Mouse (Mus musculus) stomach, postnatal 0 days (tissue): ENCODE measurements around the gene Rpl26. TPM values are rescaled to one million over a fixed set of nuclear protein-coding genes. Genes with fewer than 3 reads are reported as not detected.

Source experiments
- ATAC-seq: fragments of 200-750 bp; cut with Nextera tagmentation; 2 replicates; pipeline ENCODE4 v1.8.0; 2017; ENCODE audit not compliant: low FRiP score, low TSS enrichment
- DNase-seq: peaks from one replicate; pipeline ENCODE4 v3.0.0-alpha.2; 2016; ENCODE audit warnings: low spot score
- H3K27ac ChIP-seq: fragments of 300-500 bp; sonication (generic); replicated peaks from 2 replicates; pipeline ENCODE4 v1.5.1; 2014; ENCODE audit warnings: mild to moderate bottlenecking, control low read depth
- H3K27me3 ChIP-seq: fragments of 300-500 bp; sonication (generic); 2 replicates; pipeline ENCODE4 v1.6.1; 2014; ENCODE audit warnings: low read length; ENCODE audit not compliant: control insufficient read depth, insufficient read depth
- H3K36me3 ChIP-seq: fragments of 300-500 bp; sonication (generic); 2 replicates; pipeline ENCODE4 v1.6.1; 2014; ENCODE audit warnings: low read length, mixed read lengths; ENCODE audit not compliant: control insufficient read depth, insufficient read depth
- H3K4me1 ChIP-seq: fragments of 300-500 bp; sonication (generic); replicated peaks from 2 replicates; pipeline ENCODE4 v1.6.1; 2014; ENCODE audit warnings: antibody characterized with exemption; ENCODE audit not compliant: control insufficient read depth, insufficient read depth
- H3K4me2 ChIP-seq: fragments of 300-500 bp; sonication (generic); replicated peaks from 2 replicates; pipeline ENCODE4 v1.6.1; 2014; ENCODE audit warnings: low read depth, mild to moderate bottlenecking, control low read depth, moderate library complexity
- H3K4me3 ChIP-seq: fragments of 300-500 bp; sonication (generic); 2 replicates; pipeline ENCODE4 v1.5.1; 2014; ENCODE audit warnings: low read depth, low read length, control low read depth
- H3K9ac ChIP-seq: fragments of 300-500 bp; sonication (generic); 2 replicates; pipeline ENCODE4 v1.6.1; 2014; ENCODE audit warnings: mild to moderate bottlenecking, low read length, control low read depth, mixed read lengths
- H3K9me3 ChIP-seq: fragments of 300-500 bp; sonication (generic); 2 replicates; pipeline ENCODE4 v1.6.1; 2016; ENCODE audit warnings: low read length; ENCODE audit not compliant: control insufficient read depth
- CTCF ChIP-seq: IDR thresholded peaks from 2 replicates; pipeline ENCODE4 v1.5.1; 2016; ENCODE audit warnings: antibody characterized with exemption, low read depth, mild to moderate bottlenecking, moderate library complexity
- EP300 ChIP-seq: optimal IDR thresholded peaks from 2 replicates; pipeline ENCODE3; 2016; ENCODE audit warnings: antibody characterized with exemption
- WGBS: fragments of 180-500 bp; shearing (Covaris S2); extraction: QIAGEN DNeasy Blood & Tissue Kit; methylation state at CpG from one replicate; pipeline ENCODE4 v1.1.7; 2014; 5-methylcytosine and 5-hydroxymethylcytosine counted together
- polyA plus RNA-seq: library from polyadenylated mRNA; unstranded; fragments of >200 nt; fragmentation: Nextera tagmentation; extraction: Ambion mirVana; gene quantifications from 2 replicates; pipeline ENCODE4 v1.2.1, GENCODE M21; 2015

The Rpl26 gene
- polyA plus RNA-seq, 1 experiment from 2014 or later, result 899 TPM

DNA sequence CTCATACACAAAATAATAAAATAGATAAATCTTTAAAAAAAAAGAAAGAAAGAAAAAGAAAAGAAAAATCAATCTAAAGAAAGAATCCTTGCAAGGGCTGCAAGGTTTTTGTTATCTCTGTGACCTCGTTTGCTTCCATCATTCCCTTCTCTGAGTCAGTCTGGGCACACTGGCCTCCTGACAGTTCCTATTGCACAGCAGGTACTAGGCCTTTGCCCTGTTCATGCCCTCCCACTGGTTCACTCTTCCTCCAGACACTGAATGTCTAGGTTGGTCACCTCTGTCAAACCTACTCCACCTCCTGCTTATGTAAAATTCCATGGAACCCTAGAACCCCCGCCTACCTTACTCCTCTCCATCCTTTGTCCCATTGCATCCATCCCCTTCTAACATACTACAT, 43.9 kb downstream of the Rpl26 start:
- TF ChIP-seq EP300 (no peak), CTCF (no peak)
- DNase-seq (no peak), ATAC-seq (no peak)
- Histone ChIP-seq H3K36me3 (no peaks in the 10 kb centered on the region), H3K4me1 (no peaks in the 10 kb centered on the region), H3K4me2 (no peak overlapping the region), H3K9ac (no peak overlapping the region), H3K9me3 (no peaks in the 10 kb centered on the region), H3K4me3 (no peak overlapping the region), H3K27ac (no peak overlapping the region), H3K27me3 (no peaks in the 10 kb centered on the region)
- 79% methylated on average over 2 of the region's 2 CpGs for WGBS

DNA sequence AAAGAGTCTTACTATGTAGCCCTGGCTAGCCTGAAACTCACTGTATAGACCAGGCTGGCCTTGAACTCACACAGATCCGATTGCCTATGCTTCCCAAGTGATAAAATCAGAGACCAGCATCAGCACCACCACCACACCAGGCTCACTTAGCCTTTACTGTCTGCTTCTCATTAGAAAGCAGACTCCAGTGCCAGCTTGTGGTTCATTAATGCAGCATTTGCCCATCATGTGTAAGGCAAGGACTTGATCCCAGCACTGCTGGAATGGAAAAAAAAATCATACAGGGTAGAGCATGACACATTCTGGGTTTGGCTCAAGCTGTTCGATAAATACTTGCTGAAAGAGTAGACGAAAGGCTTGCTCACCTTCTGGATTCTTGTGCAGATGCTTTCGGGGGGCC, 44.6 kb downstream of the Rpl26 start:
- Histone ChIP-seq H3K9me3 (no peaks in the 10 kb centered on the region), H3K36me3 (no peaks in the 10 kb centered on the region), H3K4me3 (no peak overlapping the region), H3K4me1 (no peaks in the 10 kb centered on the region), H3K4me2 (no peak overlapping the region), H3K27ac (no peak overlapping the region), H3K27me3 (no peaks in the 10 kb centered on the region), H3K9ac (no peak overlapping the region)
- ATAC-seq (no peak), DNase-seq (no peak)
- 88% methylated on average over 4 of the region's 4 CpGs for WGBS
- no peak for TF ChIP-seq CTCF
- TF ChIP-seq EP300, result no peak

DNA sequence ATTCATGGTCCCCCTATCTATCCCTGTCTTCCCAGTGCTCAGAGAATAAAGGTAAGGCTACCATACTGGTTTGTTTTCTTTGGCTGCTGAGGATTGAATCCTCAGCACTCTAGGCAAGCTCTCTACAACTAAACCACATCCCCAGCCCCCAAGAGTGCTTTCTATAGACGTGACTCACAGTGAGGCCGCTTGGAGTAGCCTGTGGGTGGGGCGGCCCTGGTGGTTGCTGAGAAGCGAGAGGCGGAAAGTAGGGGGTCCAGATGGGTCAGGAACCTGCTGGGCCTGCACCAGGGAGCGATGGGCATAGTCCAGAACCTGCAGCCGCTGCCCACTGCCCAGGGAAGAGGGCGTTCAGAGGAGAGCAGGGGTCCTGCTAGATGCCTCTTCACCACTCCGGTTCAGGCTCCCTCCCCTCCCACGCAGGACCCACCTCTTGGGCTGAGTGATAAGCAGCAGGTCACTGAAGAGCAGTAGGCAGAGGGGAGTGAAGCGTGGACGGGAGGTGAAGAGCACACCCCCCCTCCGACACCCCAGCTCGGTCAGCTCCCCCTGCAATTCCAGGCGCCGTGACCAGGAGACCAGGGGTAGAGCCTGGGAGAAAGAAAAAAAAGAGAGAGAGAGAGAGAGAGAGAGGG, 45.5 kb downstream of the Rpl26 start:
- Histone ChIP-seq H3K27ac (no peak overlapping the region), H3K4me2 (peak overlapping the region; percentile 34), H3K9me3 (no peaks in the 10 kb centered on the region), H3K4me3 (no peak overlapping the region; the same call in 1 of the 2 replicates), H3K36me3 (no peaks in the 10 kb centered on the region), H3K27me3 (no peaks in the 10 kb centered on the region), H3K9ac (no peak overlapping the region), H3K4me1 (no peaks in the 10 kb centered on the region)
- TF ChIP-seq EP300 (no peak), CTCF (no peak)
- DNase-seq (peak; percentile 35), ATAC-seq (peak; percentile 45; the same call in 1 of the 2 replicates)
- 9% methylated on average over 15 of the region's 16 CpGs for WGBS

DNA sequence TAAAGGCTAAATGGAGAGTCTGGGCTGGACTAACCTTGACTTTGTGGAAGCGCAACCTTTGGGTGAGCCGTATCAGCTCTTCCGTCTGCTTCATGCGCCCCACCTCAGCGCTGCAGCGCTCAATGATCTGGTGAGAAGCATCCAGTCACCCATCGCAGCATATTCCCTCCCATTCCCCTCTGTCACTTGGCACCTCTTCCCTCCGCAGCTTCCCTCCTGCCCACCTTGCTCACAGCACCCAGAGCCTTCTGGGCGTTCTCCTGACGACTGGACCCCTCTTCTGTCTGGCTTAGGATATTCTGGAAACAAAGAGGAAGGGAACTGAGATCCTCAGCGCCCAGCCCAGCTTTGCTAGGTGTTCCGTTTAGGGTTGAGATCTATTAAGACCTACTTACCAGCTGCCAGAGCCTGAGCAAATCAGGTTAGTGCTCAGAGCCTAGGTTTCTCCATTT, 46.2 kb downstream of the Rpl26 start:
- no peak for DNase-seq
- no peak overlapping the region for H3K27ac ChIP-seq
- no peaks in the 10 kb centered on the region for H3K4me1 ChIP-seq
- TF ChIP-seq EP300, result no peak
- no peak for TF ChIP-seq CTCF
- no peaks in the 10 kb centered on the region for H3K27me3 ChIP-seq
- no peak overlapping the region for H3K4me2 ChIP-seq
- no peak overlapping the region for H3K9ac ChIP-seq
- WGBS, result 10% methylated on average over 12 of the region's 12 CpGs
- no peak overlapping the region for H3K4me3 ChIP-seq
- no peak for ATAC-seq
- H3K9me3 ChIP-seq, result no peaks in the 10 kb centered on the region
- no peaks in the 10 kb centered on the region for H3K36me3 ChIP-seq

DNA sequence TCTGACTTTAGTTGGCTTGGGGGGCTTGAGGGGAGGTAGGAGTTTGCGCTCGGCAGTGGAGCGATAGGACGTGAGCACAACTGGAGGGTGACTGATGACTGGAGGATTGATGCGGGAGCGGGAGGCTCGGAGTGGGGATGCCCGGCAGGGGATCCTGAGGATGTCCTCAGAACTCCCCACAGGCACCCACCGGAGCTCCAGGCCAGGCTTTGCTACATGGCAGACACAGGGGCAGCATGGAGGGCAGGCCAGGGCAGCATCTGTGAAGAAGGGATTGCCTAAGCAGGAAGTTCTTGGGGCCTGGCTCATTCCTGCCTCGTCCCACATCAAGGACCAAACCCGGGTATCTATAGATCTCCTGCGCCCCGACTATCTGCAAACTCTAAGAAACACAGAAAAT, 52.5 kb downstream of the Rpl26 start:
- WGBS, result 31% methylated on average over 13 of the region's 13 CpGs
- H3K36me3 ChIP-seq, result no peaks in the 10 kb centered on the region
- H3K4me1 ChIP-seq, result peaks cover 3% of the 10 kb centered on the region; the same call in 1 of the 2 replicates
- no peaks in the 10 kb centered on the region for H3K27me3 ChIP-seq
- no peak overlapping the region for H3K9ac ChIP-seq
- H3K9me3 ChIP-seq, result no peaks in the 10 kb centered on the region
- H3K27ac ChIP-seq, result no peak overlapping the region
- no peak for ATAC-seq
- H3K4me3 ChIP-seq, result peak overlapping the region; percentile 41
- DNase-seq, result no peak
- peak overlapping the region; percentile 63 for H3K4me2 ChIP-seq
- TF ChIP-seq CTCF (no peak), EP300 (no peak)

DNA sequence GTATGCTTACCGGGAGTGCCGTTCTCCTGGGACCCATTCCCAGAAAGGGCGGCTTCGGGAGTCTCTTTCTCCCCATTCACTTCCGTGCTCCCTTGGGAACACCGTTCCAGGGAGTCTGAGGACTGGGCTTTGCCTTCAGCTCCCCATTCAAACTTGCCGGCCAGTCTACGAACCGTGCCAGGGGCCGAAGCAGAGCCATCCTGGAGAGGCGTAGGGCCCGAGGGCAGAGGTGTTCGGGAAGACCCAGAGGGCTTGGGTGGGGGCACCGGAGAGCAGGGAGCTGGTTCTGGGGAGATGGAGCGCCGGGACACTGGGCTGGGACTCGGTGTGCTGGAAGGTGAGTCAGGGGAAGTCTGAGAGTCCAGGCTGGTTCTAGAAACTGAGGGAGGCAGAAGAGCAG, 53.0 kb downstream of the Rpl26 start:
- Histone ChIP-seq H3K27me3 (no peaks in the 10 kb centered on the region), H3K9ac (peak overlapping the region; percentile 59)
- DNase-seq, result peak; percentile 37

More for the DNA sequence above, 53.0 kb downstream of the Rpl26 start:
- 4% methylated on average over 17 of the region's 17 CpGs for WGBS
- Histone ChIP-seq H3K36me3 (no peaks in the 10 kb centered on the region), H3K4me2 (peak overlapping the region; percentile 63), H3K4me3 (peak overlapping the region; percentile 41), H3K4me1 (peaks cover 3% of the 10 kb centered on the region; the same call in 1 of the 2 replicates), H3K9me3 (no peaks in the 10 kb centered on the region), H3K27ac (no peak overlapping the region)
- no peak for ATAC-seq
- TF ChIP-seq CTCF (no peak), EP300 (no peak)
